Mouse (Mus musculus) thymus, adult 2 months (tissue): ENCODE measurements around the gene Zfp277.

ENCODE experiments used
- CTCF ChIP-seq: fragments of 200-500 bp; IDR thresholded peaks from 2 replicates; pipeline ENCODE4 v1.5.1; 2012; ENCODE audit warnings: mild to moderate bottlenecking, control low read depth, low read length, moderate library complexity, borderline replicate concordance; ENCODE audit not compliant: control insufficient read depth, poor library complexity, insufficient read depth; ENCODE audit errors: extremely low read depth
- POLR2A ChIP-seq: fragments of 200-500 bp; IDR thresholded peaks from 2 replicates; pipeline ENCODE4 v1.6.1; 2012; ENCODE audit warnings: mild to moderate bottlenecking, low read length, control low read depth, moderate library complexity; ENCODE audit not compliant: control insufficient read depth, poor library complexity, insufficient read depth; ENCODE audit errors: extremely low read depth

- TF ChIP-seq CTCF (no peak), POLR2A (no peak)
Measured at GRCm38 (mm10) chr12:40424991-40425390, 20.7 kb downstream of the Zfp277 start.
